Mouse (Mus musculus) forebrain, embryonic 11.5 days (tissue): ENCODE measurements around the gene Jpt1. TPM values are rescaled to one million over a fixed set of nuclear protein-coding genes. Genes with fewer than 3 reads are reported as not detected.
"Not testable (repeated sequence)": the region's sequence is repeated elsewhere in the genome, so short reads cannot be mapped to it uniquely, and the experiment has no call there.

Source experiments
- ATAC-seq: fragments of 200-750 bp; cut with Nextera tagmentation; replicated peaks from 2 replicates; pipeline ENCODE4 v1.8.0; 2017; ENCODE audit warnings: moderate TSS enrichment; ENCODE audit not compliant: low FRiP score
- DNase-seq: peaks from one replicate; pipeline ENCODE4 v3.0.0-alpha.2; 2017; ENCODE audit warnings: low spot score
- H3K27ac ChIP-seq: fragments of 300-500 bp; sonication (generic); 2 replicates; pipeline ENCODE4 v1.5.1; 2014; ENCODE audit warnings: low read depth, low read length
- H3K27me3 ChIP-seq: fragments of 300-500 bp; sonication (generic); 2 replicates; pipeline ENCODE4 v1.6.1; 2014; ENCODE audit warnings: mild to moderate bottlenecking, low read length, mixed read lengths; ENCODE audit not compliant: control insufficient read depth, insufficient read depth
- H3K36me3 ChIP-seq: fragments of 300-500 bp; sonication (generic); 2 replicates; pipeline ENCODE4 v1.6.1; 2014; ENCODE audit warnings: mild to moderate bottlenecking, low read length, moderate library complexity, mixed read lengths; ENCODE audit not compliant: control insufficient read depth, insufficient read depth
- H3K4me1 ChIP-seq: fragments of 300-500 bp; sonication (generic); replicated peaks from 2 replicates; pipeline ENCODE4 v1.6.1; 2014; ENCODE audit warnings: low read length, mixed read lengths; ENCODE audit not compliant: control insufficient read depth, insufficient read depth
- H3K4me2 ChIP-seq: fragments of 300-500 bp; sonication (generic); 2 replicates; pipeline ENCODE4 v1.6.1; 2014; ENCODE audit warnings: low read depth, mild to moderate bottlenecking, low read length, moderate library complexity, mixed read lengths; ENCODE audit not compliant: severe bottlenecking
- H3K4me3 ChIP-seq: fragments of 300-500 bp; sonication (generic); 2 replicates; pipeline ENCODE4 v1.5.1; 2014; ENCODE audit warnings: low read depth, low read length
- H3K9ac ChIP-seq: fragments of 300-500 bp; sonication (generic); 2 replicates; pipeline ENCODE4 v1.6.1; 2014; ENCODE audit warnings: low read length
- H3K9me3 ChIP-seq: fragments of 300-500 bp; sonication (generic); 2 replicates; pipeline ENCODE4 v1.6.1; 2016; ENCODE audit warnings: low read length, mixed read lengths; ENCODE audit not compliant: control insufficient read depth
- WGBS: fragments of 180-500 bp; shearing (Covaris S2); extraction: QIAGEN DNeasy Blood & Tissue Kit; methylation state at CpG from one replicate; pipeline ENCODE4 v1.1.7; 2014; 5-methylcytosine and 5-hydroxymethylcytosine counted together
- polyA plus RNA-seq: library from polyadenylated mRNA; unstranded; fragments of >200 nt; fragmentation: Nextera tagmentation; extraction: Ambion mirVana; gene quantifications from 2 replicates; pipeline ENCODE4 v1.2.1, GENCODE M21; 2014

Jpt1 gene
- polyA plus RNA-seq, 1 experiment from 2014 or later, result 961 TPM

- Histone ChIP-seq H3K36me3 (no peaks in the 10 kb centered on the region), H3K4me3 (no peak overlapping the region), H3K4me2 (no peak overlapping the region), H3K9ac (no peak overlapping the region), H3K27me3 (no peaks in the 10 kb centered on the region), H3K9me3 (no peaks in the 10 kb centered on the region), H3K4me1 (no peaks in the 10 kb centered on the region; the same call in 1 of the 2 replicates), H3K27ac (peak overlapping the region; percentile 7; the same call in 1 of the 2 replicates)
- 0 out of 2 replicates have a peak, but pooled peaks have one; percentile 27 for ATAC-seq
- WGBS, result 29% methylated on average over 12 of the region's 12 CpGs
- peak; percentile 76 for DNase-seq
Observed at GRCm38 (mm10) chr11:115485155-115485554, 29.0 kb downstream of the Jpt1 start.

GRCm38 (mm10) chr11:115483726-115484125 is 30.5 kb downstream of the Jpt1 start:
- Histone ChIP-seq H3K4me1 (no peaks in the 10 kb centered on the region; the same call in 1 of the 2 replicates), H3K9ac (no peak overlapping the region), H3K4me3 (no peak overlapping the region), H3K9me3 (no peaks in the 10 kb centered on the region), H3K36me3 (no peaks in the 10 kb centered on the region), H3K4me2 (no peak overlapping the region), H3K27me3 (no peaks in the 10 kb centered on the region), H3K27ac (no peak overlapping the region)
- peak; percentile 88 for DNase-seq
- WGBS, result 18% methylated on average over 6 of the region's 6 CpGs
- no peak for ATAC-seq

GRCm38 (mm10) chr11:115483278-115483677 is 30.9 kb downstream of the Jpt1 start:
- Histone ChIP-seq H3K9ac (no peak overlapping the region), H3K36me3 (no peaks in the 10 kb centered on the region), H3K4me3 (no peak overlapping the region), H3K27me3 (no peaks in the 10 kb centered on the region), H3K4me2 (no peak overlapping the region), H3K27ac (no peak overlapping the region), H3K4me1 (no peaks in the 10 kb centered on the region; the same call in 1 of the 2 replicates), H3K9me3 (no peaks in the 10 kb centered on the region)
- DNase-seq (no peak), ATAC-seq (no peak)
- 81% methylated on average over 11 of the region's 11 CpGs for WGBS

GRCm38 (mm10) chr11:115481553-115482259 is 32.5 kb downstream of the Jpt1 start:
- H3K4me3 ChIP-seq, result no peak overlapping the region
- ATAC-seq (no peak), DNase-seq (no peak)
- H3K27me3 ChIP-seq, result no peaks in the 10 kb centered on the region
- WGBS, result 81% methylated on average over 6 of the region's 6 CpGs
- no peak overlapping the region for H3K9ac ChIP-seq
- H3K4me1 ChIP-seq, result no peaks in the 10 kb centered on the region; the same call in 1 of the 2 replicates
- H3K9me3 ChIP-seq, result no peaks in the 10 kb centered on the region
- H3K27ac ChIP-seq, result no peak overlapping the region
- H3K36me3 ChIP-seq, result no peaks in the 10 kb centered on the region
- no peak overlapping the region for H3K4me2 ChIP-seq

GRCm38 (mm10) chr11:115478296-115478938 is 35.8 kb downstream of the Jpt1 start:
- no peaks in the 10 kb centered on the region for H3K36me3 ChIP-seq
- DNase-seq (no peak), ATAC-seq (no peak)
- peaks cover 6% of the 10 kb centered on the region; the same call in 1 of the 2 replicates for H3K4me1 ChIP-seq
- H3K9me3 ChIP-seq, result no peaks in the 10 kb centered on the region
- WGBS, result 88% methylated on average over 9 of the region's 9 CpGs
- no peak overlapping the region for H3K4me2 ChIP-seq
- H3K9ac ChIP-seq, result no peak overlapping the region
- no peaks in the 10 kb centered on the region for H3K27me3 ChIP-seq
- no peak overlapping the region for H3K27ac ChIP-seq
- H3K4me3 ChIP-seq, result no peak overlapping the region

- H3K9me3 ChIP-seq, H3K36me3 ChIP-seq, H3K27me3 ChIP-seq, DNase-seq, ATAC-seq, H3K4me1 ChIP-seq, H3K27ac ChIP-seq, H3K4me2 ChIP-seq, H3K9ac ChIP-seq, H3K4me3 ChIP-seq: not testable (repeated sequence)
- WGBS, result 86% methylated on average over 7 of the region's 7 CpGs
Observed at GRCm38 (mm10) chr11:115477388-115477787, 36.8 kb downstream of the Jpt1 start.

GRCm38 (mm10) chr11:115476630-115477029 is 37.6 kb downstream of the Jpt1 start:
- H3K9ac ChIP-seq, result not testable (repeated sequence)

GRCm38 (mm10) chr11:115475758-115476237 is 38.4 kb downstream of the Jpt1 start:
- Histone ChIP-seq H3K4me2 (peak overlapping the region; percentile 82), H3K36me3 (no peaks in the 10 kb centered on the region), H3K27ac (no peak overlapping the region), H3K9me3 (no peaks in the 10 kb centered on the region), H3K4me1 (peaks cover 6% of the 10 kb centered on the region; the same call in 1 of the 2 replicates), H3K4me3 (peak overlapping the region; percentile 58), H3K27me3 (no peaks in the 10 kb centered on the region), H3K9ac (peak overlapping the region; percentile 73)
- no peak for DNase-seq
- 6% methylated on average over 28 of the region's 28 CpGs for WGBS
- no peak for ATAC-seq

More at GRCm38 (mm10) chr11:115476630-115477029, 37.6 kb downstream of the Jpt1 start:
- H3K4me3 ChIP-seq, H3K4me2 ChIP-seq, DNase-seq, H3K36me3 ChIP-seq, ATAC-seq, H3K4me1 ChIP-seq, H3K27me3 ChIP-seq, H3K27ac ChIP-seq, H3K9me3 ChIP-seq: not testable (repeated sequence)
- 79% methylated on average over 4 of the region's 4 CpGs for WGBS
